Mouse (Mus musculus) brain, embryonic 14.5 days (tissue): ENCODE measurements around the gene Lypd8.

Experiments used
- CTCF ChIP-seq: fragments of 200-500 bp; IDR thresholded peaks from 2 replicates; pipeline ENCODE4 v1.5.1; 2012; ENCODE audit warnings: inconsistent platforms, mild to moderate bottlenecking, moderate library complexity, borderline replicate concordance; ENCODE audit not compliant: insufficient read depth, insufficient read length; ENCODE audit errors: extremely low read depth
- POLR2A ChIP-seq: fragments of 200-500 bp; IDR thresholded peaks from 2 replicates; pipeline ENCODE4 v1.6.1; 2012; ENCODE audit warnings: mild to moderate bottlenecking, inconsistent platforms, borderline replicate concordance; ENCODE audit not compliant: poor library complexity, insufficient read depth, insufficient read length, severe bottlenecking; ENCODE audit errors: extremely low read depth

DNA sequence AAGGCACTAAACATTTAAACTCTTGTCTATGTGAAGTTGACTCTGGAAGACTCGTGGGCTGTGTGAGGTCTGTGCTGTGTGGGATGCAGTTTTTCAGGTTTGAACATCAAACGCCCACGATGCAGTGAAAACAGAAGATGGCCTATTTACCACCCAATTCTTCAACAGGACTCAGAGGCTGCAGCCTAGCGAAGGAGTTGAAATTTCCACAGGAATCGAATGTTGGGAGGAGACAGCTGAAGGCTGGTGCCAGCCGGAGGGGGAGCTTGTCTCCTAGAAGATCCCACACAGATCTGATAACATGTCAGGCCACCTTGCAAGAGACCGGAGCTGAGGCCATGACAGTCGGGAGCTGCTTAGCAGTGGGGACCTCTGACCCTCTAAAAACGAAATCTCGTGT, 24.4 kb upstream of the Lypd8 start:
- TF ChIP-seq CTCF (no peak), POLR2A (no peak)
